Mouse (Mus musculus) testis, postnatal 10 days (tissue): ENCODE results near the gene Scaf4.
A peak's percentile ranks its signal among the peaks of the same experiment; 100 is the strongest.
"Not testable (repeated sequence)": the region's sequence is repeated elsewhere in the genome, so short reads cannot be mapped to it uniquely, and the experiment has no call there.

ENCODE experiments used
- DNase-seq: peaks from one replicate; pipeline ENCODE4 v3.0.0; 2021; ENCODE audit warnings: low spot score

Gene Scaf4

DNA sequence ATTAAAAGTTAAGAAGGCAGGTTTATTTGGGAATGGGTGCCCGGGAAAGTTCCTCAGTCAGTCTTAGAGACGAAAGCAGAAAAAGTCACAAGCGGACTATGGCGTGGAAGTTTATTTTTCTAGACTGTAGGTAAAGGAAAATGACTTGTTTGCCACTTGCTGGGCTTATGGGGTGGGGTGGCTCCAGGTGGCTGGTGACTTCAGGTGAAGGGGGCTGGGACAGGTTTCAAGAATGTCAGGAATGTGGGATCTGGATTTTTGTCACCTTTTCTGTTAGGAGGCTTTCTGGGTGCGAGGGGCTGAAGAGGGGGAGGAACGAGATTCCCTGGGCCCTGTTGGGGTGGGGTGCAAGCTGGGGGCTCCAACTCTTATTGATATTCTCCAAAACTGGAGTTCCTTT lies 7.4 kb upstream of the Scaf4 start:
- no peak for DNase-seq

DNA sequence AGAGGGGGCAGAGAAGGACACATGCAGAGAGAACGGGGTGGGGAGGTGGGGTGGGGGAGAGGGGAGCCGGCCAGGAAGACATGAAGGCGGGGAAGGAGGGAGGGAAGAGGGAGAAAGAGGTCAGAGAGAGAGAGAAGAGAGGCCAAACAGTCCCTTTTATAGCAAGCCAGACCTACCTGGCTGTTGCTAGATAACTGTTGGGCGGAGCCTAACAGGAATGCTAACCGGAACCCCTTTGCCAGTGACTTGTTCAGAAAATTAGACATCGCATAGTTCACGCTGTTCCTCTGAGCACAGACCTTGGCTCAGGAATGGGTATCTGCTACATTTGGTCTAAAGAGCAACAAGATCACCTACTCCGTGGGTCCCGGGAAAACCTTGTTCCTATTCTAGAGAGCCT lies 6.7 kb upstream of the Scaf4 start:
- no peak for DNase-seq

DNA sequence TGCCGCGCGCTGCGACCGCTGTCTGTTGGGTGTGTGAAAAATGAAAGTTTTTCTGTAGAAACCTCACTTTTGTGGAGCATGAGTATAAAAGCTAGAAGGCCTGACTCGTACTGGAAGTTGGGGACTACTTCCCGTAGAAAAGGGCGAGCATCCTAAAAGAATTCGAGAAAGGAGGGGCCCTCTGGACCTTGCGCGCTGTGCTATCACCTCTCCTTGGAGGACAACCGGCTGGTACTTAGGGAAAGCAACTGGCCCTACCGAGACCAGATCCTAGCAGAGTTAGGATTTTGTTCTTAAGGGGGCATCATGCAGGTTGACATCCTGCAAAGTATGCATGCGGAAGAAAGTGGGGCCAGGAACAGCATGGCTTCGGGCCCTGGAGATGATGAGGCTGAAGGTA lies 613 bp upstream of the Scaf4 start:
- DNase-seq, result no peak

DNA sequence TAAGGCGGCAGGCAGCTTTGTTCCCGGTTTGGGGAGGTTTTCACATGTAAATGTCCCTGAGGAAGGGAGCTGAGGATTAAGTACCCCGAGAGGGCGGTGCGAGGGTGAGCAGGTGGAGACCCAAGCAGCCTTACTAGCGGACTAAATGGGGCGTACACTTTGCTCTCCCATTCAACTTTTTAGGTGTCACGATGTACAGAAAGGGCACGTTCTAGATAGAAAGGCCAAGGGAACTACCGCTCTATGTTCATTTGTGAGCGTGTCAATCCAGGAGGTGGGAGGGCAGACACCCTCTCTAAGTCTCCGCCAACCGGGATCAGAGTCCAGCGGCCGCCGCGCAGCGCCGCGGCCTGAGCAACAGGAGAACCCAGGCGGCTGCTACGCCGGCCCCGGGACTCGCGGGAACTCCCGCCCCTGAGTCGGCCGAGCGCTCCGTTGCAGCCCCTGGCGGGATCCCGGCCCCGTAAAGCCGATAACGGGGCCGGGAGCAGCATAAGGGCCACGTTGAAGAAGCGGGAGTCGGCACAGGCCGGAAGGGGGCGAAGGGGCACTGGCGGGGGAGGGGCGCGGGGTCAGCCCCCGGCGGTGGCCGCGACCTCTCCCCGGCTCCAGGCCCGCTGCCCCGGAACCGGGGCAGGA lies 918 bp downstream of the Scaf4 start:
- DNase-seq, result peak; percentile 70

DNA sequence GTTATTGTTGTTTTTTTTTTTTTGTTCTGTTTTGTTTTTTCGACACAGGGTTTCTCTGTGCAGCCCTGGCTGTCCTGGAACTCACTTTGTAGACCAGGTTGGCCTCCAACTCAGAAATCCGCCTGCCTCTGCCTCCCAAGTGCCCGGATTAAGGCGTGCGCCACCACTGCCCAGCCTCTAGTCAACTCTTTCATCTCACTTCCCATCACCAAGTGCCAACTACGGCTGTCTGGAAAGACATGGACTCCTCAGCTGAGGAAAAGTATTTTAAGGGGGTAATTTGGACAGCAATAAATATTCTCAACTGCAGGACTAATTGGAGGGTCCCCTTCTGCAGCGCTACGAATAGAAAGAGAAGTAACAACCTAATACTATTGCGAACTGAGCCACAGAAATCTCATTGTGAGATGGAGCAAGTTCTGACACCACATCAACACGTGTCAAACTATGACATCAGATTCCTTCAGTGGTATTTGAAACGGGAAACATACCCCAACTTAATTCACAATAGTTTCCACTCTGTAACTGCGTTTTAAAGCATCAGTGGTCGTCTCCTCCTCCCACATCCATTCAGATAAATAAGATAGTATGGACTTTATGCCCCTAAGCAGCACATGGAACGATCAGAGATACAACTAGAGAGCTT lies 1.6 kb downstream of the Scaf4 start:
- no peak for DNase-seq

DNA sequence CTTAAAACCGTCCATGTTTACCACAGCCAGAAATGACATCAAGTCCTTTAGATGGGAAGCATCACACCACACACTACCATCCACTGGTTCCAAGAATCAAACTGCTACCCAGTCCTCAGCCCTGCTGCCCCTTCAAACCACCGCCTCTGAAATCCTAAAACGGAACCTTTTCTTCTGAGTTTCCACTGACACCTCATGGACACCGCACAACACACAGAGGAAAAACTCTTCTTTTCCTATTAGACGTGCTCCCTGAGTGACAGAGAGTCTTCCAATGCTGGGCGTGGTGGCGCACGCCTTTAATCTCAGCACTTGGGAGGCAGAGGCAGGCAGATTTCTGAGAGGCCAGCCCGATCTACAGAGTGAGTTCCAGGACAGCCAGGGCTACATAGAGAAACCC lies 2.9 kb downstream of the Scaf4 start:
- no peak for DNase-seq

DNA sequence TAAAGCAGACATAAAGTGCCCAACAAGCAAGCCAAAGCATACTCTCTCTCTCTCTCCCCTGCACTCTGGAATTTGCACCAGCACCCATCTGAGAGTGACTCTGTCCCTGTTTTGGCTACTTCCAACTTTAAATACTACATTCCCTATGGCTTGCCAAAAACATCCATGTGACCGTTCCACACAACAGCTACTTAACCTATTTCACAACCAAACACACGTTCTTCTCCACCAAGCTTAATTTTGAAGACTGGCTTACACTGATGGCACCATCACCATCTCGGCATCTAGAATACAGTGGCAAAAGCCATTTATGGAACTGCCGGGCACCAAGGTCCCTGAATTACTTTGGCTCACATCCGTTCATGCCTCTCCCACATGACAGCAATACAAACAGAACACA lies 3.3 kb downstream of the Scaf4 start:
- no peak for DNase-seq

DNA sequence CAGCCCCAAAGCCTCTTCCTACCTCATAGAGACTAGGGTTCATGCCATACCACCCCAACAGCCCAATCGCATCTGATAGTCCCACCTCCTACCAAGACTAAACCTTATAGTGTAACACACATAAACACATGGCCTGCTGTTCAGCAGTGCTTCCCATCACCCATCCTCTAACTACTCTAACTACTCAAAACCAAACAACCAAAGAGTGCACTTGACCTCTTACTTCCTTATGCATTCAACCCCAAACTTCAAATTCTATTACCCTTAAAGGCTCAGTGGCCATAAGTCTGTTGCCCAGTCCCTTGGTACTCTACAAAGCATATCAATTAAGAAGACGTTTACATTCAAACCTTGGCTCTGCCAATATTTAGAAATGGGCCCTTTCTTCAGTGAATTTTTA lies 3.8 kb downstream of the Scaf4 start:
- DNase-seq, result no peak

DNA sequence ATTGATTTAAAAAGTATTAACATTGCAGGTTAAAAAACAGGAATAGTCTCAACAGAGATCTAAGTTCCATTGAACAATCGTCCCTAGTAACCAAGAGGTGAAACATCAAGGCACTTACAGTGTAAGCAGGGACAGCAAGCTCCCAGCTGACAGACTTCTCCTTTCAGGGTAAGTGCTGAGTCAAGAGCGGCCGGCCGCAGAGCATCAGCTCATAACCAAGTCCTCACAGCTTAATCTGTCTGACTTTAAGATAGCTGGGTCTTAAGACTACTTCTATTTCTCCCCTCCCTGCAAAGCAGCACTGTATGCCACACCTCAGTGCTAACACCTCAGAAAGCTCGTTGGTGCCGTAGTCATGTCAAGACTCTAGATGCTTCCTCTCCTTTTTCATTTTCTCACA lies 5.2 kb downstream of the Scaf4 start:
- DNase-seq, result no peak

DNA sequence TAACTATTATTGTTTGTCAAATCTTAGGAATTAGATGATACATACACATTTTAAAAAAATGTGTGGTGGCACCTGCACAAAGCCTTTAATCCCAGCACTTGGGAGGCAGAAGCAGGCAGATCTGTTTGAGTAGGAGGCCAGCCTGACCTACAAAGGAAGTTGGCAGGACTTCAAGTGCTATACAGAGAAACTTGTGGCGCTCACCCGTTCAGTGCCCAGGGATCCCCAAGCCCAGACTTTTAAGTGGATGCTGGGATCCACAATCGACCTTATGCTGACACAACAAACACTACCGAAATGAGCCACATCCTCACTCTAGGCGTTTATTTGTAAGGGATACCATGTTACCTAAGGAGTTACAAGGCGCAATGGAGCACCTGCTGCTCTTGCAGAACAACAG lies 8.8 kb downstream of the Scaf4 start:
- DNase-seq, result no peak

DNA sequence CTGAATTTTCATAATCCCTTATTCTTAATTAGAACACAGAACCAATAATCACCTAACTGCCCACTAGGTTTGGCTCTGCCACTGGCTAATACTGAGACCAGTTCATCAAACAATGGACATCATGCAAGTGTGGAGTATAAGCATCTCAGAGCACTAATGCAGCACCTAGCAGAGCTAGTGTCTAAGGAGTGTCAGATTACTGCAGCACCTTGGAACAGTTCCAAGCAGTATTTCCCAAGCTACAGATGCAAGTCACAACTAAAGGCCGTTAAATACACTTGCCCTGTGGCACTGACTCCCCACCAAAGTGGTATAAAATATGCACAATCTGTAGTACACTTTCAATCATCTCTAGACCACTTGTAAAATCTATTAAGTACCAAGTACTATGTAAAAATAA lies 17.7 kb downstream of the Scaf4 start:
- DNase-seq, result no peak

DNA sequence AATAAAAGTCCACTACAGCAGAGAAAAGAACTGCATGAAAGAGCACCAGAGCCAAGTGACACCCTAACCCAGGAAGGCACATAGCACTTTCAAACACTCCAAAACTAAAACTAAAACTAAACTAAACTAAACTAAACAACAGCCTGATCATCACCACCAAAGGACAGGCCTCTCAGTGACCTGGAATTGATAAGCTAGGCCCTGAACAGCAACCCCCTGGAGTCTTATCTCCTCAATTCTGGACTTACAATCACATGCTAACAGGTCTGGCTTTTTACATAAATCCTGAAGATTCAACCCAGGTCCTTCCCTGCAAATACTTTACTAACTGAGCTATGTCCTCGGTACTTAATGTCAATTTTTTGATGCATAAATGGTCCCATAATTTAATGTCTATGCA lies 19.2 kb downstream of the Scaf4 start:
- no peak for DNase-seq

DNA sequence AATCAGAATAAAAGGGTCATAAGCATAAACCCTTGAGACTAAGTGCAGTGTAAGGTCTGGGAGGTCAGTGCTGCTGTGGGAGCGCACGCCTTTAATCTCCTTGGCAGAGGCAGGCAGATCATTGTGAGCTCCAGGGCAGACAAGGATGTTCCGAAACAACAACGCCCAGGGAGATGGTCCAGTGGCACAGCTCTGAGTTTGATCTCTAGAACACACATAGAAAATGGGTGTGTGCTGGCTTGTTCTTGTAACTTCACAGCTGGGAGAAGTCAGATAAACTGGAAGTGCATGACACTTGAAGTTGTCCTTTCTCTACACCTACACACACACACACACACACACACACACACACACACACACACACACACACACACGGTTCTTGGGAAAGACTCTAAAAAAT lies 20.3 kb downstream of the Scaf4 start:
- no peak for DNase-seq

DNA sequence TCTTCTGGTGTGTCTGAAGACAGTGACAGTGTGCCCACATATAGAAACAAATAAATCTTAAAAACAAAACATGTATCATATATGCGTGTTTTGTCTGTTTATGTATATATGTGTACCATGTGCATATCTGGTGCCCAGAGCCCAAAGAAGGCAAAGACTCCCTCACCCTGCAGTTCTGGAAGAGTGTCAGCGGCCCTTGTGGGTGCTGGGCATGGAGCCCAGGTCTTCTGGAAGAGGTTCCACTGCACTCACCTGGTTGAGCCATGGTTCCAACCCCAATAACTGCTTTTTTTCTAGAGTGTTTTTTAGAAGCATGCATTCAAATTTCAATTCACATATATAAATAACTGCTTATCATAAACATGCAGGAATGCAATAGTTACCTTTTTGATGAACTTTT lies 22.5 kb downstream of the Scaf4 start:
- no peak for DNase-seq

DNA sequence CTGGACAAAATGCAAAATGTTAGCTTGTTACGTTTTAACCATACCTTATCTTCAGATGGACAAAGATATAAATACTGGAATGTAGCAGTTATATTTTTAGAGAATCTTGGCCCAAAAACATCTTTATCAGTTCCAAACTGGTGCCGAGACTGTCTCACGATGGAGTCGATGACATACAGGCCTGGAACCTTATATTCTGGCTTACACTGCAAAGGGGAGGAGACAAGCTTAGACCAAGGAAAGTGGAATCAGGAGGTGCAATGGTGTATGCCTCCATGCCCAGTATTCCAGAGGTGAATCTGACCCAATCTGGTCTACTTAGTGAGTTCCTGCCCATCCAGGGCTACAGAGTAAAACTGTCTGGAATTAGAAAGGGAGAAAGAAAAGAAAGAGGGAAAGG lies 24.2 kb downstream of the Scaf4 start:
- DNase-seq, result no peak

DNA sequence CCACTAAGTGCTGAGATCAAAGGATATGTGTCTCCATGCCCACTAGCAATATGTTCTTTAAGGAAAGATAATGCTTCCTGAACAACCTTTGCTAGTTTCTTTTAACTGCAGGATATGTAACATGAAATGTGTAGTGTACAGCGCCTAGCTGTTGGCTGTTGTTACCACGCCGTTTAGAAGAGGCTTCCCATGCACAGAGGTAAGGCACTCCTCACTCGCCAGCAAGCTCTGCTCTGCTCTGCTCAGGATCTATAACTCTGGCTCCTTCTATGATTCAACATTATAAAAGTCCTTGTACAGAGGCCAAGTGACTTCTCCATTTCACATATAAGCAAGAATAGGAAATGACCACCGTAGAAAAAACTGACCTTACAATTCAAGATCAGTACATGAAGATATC lies 24.7 kb downstream of the Scaf4 start:
- DNase-seq, result no peak

DNA sequence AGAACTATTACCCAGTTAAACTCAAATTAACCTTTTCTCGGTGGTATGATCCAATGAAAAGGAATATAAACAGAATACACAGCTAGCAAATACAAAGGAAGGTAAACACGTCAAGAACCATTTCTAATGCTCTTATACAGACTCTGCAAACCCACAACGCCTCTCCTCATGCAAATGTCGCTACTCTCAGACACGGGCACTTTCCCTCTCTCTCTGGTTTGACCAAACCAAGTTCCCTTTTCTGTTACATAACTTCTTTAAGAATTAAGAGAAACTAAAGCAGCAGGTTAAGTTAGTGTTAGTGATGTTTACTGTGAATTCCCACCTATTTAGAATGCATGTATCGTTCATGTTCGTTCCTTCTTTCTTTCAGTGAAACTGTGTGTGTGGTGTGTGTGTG lies 25.4 kb downstream of the Scaf4 start:
- no peak for DNase-seq

DNA sequence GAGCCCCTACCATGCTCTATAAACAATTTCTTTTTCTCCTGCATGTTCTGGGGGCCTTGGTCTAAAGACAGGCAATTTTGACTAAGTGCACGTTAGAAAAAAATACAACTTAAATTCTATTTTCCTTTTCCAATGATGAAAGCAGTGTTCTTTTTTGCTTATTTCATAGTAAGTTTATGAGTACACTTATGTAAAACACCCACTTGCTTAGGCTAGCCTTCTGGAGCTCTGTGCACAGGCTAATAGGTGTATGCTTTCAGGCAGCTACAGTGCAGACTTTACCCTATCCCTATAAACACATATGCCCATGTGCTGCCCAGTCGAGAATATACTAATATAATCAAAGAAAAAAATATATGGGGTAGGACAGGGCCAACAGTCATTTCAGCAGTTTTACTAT lies 31.8 kb downstream of the Scaf4 start:
- DNase-seq, result no peak

DNA sequence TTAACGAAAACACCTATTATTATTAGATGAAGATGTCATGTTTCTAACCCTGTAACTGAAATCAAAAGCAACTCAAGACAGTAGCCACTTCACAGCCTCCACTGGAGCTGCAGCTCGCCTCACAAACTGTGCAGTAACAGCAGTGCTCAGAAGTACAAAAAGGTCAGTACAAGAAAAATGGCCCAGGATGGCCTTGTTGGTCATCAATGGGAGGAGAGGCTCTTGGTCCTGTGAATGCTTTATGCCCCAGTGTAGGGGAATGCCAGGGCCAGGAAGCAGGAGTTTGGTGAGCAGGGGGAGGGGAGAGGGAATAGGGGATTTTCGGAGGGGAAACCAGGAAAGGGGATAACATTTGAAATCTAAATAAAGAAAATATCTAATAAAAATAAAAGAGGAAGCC lies 33.0 kb downstream of the Scaf4 start:
- not testable (repeated sequence) for DNase-seq

DNA sequence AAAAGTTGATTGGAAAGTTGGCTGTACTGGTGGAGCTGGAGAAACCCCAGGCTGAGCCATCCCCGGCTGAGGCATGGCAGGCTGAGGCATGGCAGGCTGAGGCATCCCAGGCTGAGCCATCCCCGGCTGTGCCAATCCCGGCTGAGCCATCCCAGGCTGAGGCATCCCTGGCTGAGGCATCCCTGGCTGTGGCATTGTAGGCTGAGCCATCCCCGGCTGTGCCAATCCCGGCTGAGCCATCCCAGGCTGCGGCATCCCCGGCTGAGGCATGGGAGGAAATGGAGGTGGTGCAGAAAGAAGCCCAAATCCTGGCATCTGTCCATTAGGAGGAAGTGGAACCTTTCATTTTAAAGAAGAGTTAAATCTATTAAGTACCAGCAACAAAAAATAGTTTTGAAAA lies 34.2 kb downstream of the Scaf4 start:
- no peak for DNase-seq

DNA sequence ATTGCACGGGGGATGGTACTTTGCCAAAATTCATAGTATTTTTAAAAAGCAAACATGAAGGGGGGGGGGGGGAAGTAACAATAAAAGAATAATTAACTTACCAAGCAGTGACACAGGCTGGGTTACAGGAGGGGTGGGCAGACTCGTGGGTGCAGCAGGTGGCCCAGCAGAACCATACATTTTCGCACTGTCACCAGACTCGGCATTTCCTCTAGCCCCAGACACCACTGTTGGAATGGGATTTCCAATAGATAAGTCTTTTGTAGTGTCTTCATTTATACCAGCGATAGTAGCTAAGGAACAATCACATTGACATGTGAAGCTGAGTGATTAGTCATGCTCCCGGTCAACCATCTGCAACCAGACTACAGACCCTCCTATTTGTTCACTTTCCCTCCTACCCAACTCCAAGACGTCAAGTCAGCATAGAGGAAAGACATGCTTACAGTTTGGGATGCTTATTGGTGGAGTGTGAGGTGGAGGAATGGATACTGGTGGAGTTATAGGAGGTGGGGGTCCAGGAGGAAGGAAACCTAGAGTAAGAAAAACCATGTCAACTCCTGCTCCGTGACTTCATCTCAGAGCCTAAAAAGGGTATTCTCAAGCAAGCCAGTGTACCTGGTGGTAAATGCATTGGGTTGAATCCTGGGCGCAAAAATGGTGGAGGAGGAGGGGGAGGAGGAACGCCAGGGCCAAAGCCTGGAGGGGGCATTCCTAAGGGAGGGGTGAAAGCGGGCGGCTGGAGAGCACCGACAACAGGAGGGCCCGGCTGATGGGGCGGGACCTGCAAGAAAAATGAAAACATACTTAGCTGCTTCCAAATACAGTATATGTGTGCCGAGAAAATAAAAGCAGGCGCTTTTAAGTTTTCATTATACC lies 41.6 kb downstream of the Scaf4 start:
- no peak for DNase-seq

DNA sequence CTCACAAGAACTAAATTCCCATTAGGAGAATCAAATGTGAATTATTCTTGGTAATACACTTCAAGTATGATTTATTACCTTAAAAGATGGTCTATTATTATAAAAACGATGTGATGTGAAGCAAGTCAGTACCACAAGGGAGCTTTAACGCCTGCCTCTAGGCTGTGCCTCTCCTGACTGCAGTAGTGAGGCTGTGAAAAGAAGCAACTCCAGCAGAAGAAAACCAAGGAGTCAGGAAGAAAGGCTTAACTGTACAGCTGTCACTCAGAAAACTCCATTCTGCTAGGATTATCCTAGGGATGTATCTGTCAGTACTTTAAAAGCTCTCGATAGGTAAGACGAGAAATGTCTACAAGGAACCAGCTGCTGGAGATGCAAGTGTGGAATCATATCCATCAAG lies 42.4 kb downstream of the Scaf4 start:
- no peak for DNase-seq

DNA sequence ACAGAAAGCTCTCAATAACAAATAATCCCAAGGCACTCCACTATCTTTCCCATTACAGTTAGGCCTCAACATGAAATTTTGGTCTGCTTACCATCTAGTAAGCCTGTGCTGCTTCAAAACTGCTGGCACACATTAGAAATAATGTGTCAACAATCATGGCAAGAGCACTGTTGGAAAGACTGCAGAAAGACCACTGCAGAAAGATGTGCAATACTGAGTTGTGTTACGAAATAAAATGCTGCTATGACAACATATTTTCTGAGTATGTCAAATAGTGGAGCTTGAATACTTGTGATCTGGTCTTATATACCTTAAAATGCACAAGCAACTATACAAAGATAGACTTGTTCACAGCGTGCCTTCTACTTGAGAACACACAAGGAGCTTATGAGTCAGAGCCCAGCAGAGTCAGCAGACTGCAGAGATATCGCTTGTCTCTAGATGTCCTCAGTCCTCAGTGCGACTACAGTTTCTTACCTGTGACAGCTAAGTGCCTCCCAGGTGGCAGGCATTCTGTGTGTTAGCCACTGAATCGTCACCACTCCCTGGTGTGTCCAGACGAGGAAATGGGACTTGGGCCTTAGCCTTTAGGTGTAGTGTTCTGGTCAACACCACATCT lies 45.1 kb downstream of the Scaf4 start:
- DNase-seq, result no peak
